Mouse (Mus musculus) forebrain, embryonic 12.5 days (tissue): Measurements from ENCODE around the gene Svs5. TPM values are rescaled to one million over a fixed set of nuclear protein-coding genes. Genes with fewer than 3 reads are reported as not detected.

Experiments
- microRNA-seq: library from miRNA; unstranded; fragments of <30 nt; microRNA quantifications from one replicate; pipeline ENCODE4, GENCODE M21; 2017
- polyA plus RNA-seq: library from polyadenylated mRNA; unstranded; fragments of >200 nt; fragmentation: Nextera tagmentation; extraction: Ambion mirVana; gene quantifications from 2 replicates; pipeline ENCODE4 v1.2.1, GENCODE M21; 2016

Svs5 gene
- polyA plus RNA-seq, 1 experiment from 2014 or later: not detected

Small RNAs within 50 kb of the gene (microRNA-seq; reads per million reads assigned to microRNA genes)
- not detected for gene Mir7678

Other genes starting within 250 kb of the Svs5 start
- gene Kcns1, start 161.6 kb upstream of the Svs5 start, polyA plus RNA-seq: 0.12 and 0.18 TPM in 2 replicates
- not detected in 2 replicates for gene Wfdc5, start 150.0 kb upstream of the Svs5 start, polyA plus RNA-seq
- gene Wfdc12, start 142.1 kb upstream of the Svs5 start, polyA plus RNA-seq: not detected in 2 replicates
- not detected in 2 replicates for gene Wfdc15a, start 132.6 kb upstream of the Svs5 start, polyA plus RNA-seq
- not detected in 2 replicates for gene Wfdc15b, start 111.1 kb upstream of the Svs5 start, polyA plus RNA-seq
- gene Svs2, start 94.3 kb upstream of the Svs5 start, polyA plus RNA-seq: not detected in 2 replicates
- not detected in 2 replicates for gene Svs3b, start 76.1 kb upstream of the Svs5 start, polyA plus RNA-seq
- gene Svs4, start 54.3 kb upstream of the Svs5 start, polyA plus RNA-seq: not detected in 2 replicates
- not detected in 2 replicates for gene Svs3a, start 43.5 kb upstream of the Svs5 start, polyA plus RNA-seq
- not detected in 2 replicates for gene Svs6, start 16.0 kb upstream of the Svs5 start, polyA plus RNA-seq
- gene Slpi, start 56.4 kb downstream of the Svs5 start, polyA plus RNA-seq: 0.41 TPM in 1 of 2 replicates, not detected in the other
- gene Rbpjl, start 70.4 kb downstream of the Svs5 start, polyA plus RNA-seq: 0.08 and 0.09 TPM in 2 replicates
- gene Matn4, start 72.4 kb downstream of the Svs5 start, polyA plus RNA-seq: 3.3 and 4.0 TPM in 2 replicates
- 12.1 and 12.6 TPM in 2 replicates for gene Sdc4, start 111.1 kb downstream of the Svs5 start, polyA plus RNA-seq
- gene Sys1, start 124.2 kb downstream of the Svs5 start, polyA plus RNA-seq: 60.5 and 67.4 TPM in 2 replicates
- gene Gm20458, start 128.2 kb downstream of the Svs5 start, polyA plus RNA-seq: 4.7 and 6.2 TPM in 2 replicates
- not detected in 2 replicates for gene Trp53tg5, start 141.0 kb downstream of the Svs5 start, polyA plus RNA-seq
- 4.6 and 4.7 TPM in 2 replicates for gene Dbndd2, start 153.4 kb downstream of the Svs5 start, polyA plus RNA-seq
- gene Pigt, start 164.8 kb downstream of the Svs5 start, polyA plus RNA-seq: 43.3 and 45.2 TPM in 2 replicates
- gene Wfdc2, start 229.7 kb downstream of the Svs5 start, polyA plus RNA-seq: 29.9 and 34.5 TPM in 2 replicates
- gene Spint3, start 240.7 kb downstream of the Svs5 start, polyA plus RNA-seq: not detected in 2 replicates